Mouse (Mus musculus) adrenal gland, adult (tissue): Measurements from ENCODE around the gene Tbc1d10c.
"Not testable (repeated sequence)": the region's sequence is repeated elsewhere in the genome, so short reads cannot be mapped to it uniquely, and the experiment has no call there.

Experiments used
- DNase-seq, 2 experiments: peaks; one replicate each; pipeline ENCODE4 v3.0.0; 2022 to 2023; ENCODE audit warnings: low spot score in 1 of 2; ENCODE audit not compliant: inconsistent age in 2 of 2

Gene Tbc1d10c

GRCm38 (mm10) chr19:4146366-4147021 lies 44.6 kb downstream of the Tbc1d10c start:
- DNase-seq = no peak

GRCm38 (mm10) chr19:4145936-4146335 lies 45.1 kb downstream of the Tbc1d10c start:
- no peak for DNase-seq

- DNase-seq = peak in 1 of 2 experiments; percentile 62
Measured at GRCm38 (mm10) chr19:4144550-4145498, 46.3 kb downstream of the Tbc1d10c start.

- DNase-seq = no peak
Measured at GRCm38 (mm10) chr19:4143759-4144268, 47.3 kb downstream of the Tbc1d10c start, which contains the start of gene Cabp4. Gene Cabp4, minus strand, starts transcription at chr19:4144033.

- DNase-seq = no peak
Measured at GRCm38 (mm10) chr19:4142416-4143173, 48.5 kb downstream of the Tbc1d10c start.

- no peak for DNase-seq
Measured at GRCm38 (mm10) chr19:4140147-4140546, 50.9 kb downstream of the Tbc1d10c start.

- DNase-seq = no peak
Measured at GRCm38 (mm10) chr19:4139446-4139845, 51.6 kb downstream of the Tbc1d10c start, which contains the start of gene Gpr152. Gene Gpr152, plus strand, starts transcription at chr19:4139787.

GRCm38 (mm10) chr19:4137913-4138312 lies 53.2 kb downstream of the Tbc1d10c start:
- DNase-seq = no peak

GRCm38 (mm10) chr19:4136463-4136862 lies 54.6 kb downstream of the Tbc1d10c start:
- no peak for DNase-seq

- peak in 1 of 2 experiments; percentile 82 for DNase-seq
Measured at GRCm38 (mm10) chr19:4135963-4136345, 55.1 kb downstream of the Tbc1d10c start.

GRCm38 (mm10) chr19:4135229-4135962 lies 55.7 kb downstream of the Tbc1d10c start:
- not testable (repeated sequence) for DNase-seq

GRCm38 (mm10) chr19:4134354-4134753 lies 56.7 kb downstream of the Tbc1d10c start:
- no peak for DNase-seq
